Mouse (Mus musculus) ES-E14 (cell line): ENCODE measurements around the gene Pard3. TPM values are rescaled to one million over a fixed set of nuclear protein-coding genes. Genes with fewer than 3 reads are reported as not detected.

Experiments used
- DNase-seq: peaks from one replicate; pipeline ENCODE4 v3.0.0-alpha.2; 2013; ENCODE audit warnings: low read depth, low spot score
- H3K27ac ChIP-seq: 2 replicates; pipeline ENCODE4 v1.5.1; 2012; ENCODE audit warnings: low read depth, mild to moderate bottlenecking, low read length, moderate library complexity, mixed read lengths; ENCODE audit not compliant: poor library complexity, insufficient read depth, severe bottlenecking
- H3K36me3 ChIP-seq: 2 replicates; pipeline ENCODE4 v1.6.1; 2012; ENCODE audit warnings: mild to moderate bottlenecking, low read length, moderate library complexity, mixed read lengths; ENCODE audit not compliant: control insufficient read depth, poor library complexity, insufficient read depth, severe bottlenecking
- H3K4me1 ChIP-seq, 2 experiments: fragments of 150-350 bp in 1 of 2; sonication (generic) in 1 of 2; 2 replicates each; pipeline ENCODE4 v1.6.1; 2012; ENCODE audit warnings: low read length in 2 of 2, mild to moderate bottlenecking in 1 of 2, mixed read lengths in 1 of 2; ENCODE audit not compliant: control insufficient read depth in 2 of 2, insufficient read depth in 2 of 2, poor library complexity in 1 of 2
- H3K4me3 ChIP-seq, 2 experiments: fragments of 150-350 bp in 1 of 2; sonication (generic) in 1 of 2; 2 replicates each; pipeline ENCODE4 v1.5.1; 2012; ENCODE audit warnings: low read length in 2 of 2, low read depth in 1 of 2, mild to moderate bottlenecking in 1 of 2, mixed read lengths in 1 of 2; ENCODE audit not compliant: insufficient read depth in 1 of 2, poor library complexity in 1 of 2, severe bottlenecking in 1 of 2
- H3K9ac ChIP-seq: 2 replicates; pipeline ENCODE4 v1.6.1; 2012; ENCODE audit warnings: low read depth, mild to moderate bottlenecking, low read length, mixed read lengths; ENCODE audit not compliant: poor library complexity, insufficient read depth, severe bottlenecking
- H3K9me3 ChIP-seq: fragments of 150-350 bp; sonication (generic); 2 replicates; pipeline ENCODE4 v1.6.1; 2012; ENCODE audit warnings: low read depth, mild to moderate bottlenecking, low read length; ENCODE audit not compliant: control insufficient read depth, insufficient read depth
- CHD2 ChIP-seq: IDR thresholded peaks from 2 replicates; pipeline ENCODE4 v1.6.1; 2014; ENCODE audit warnings: mild to moderate bottlenecking, low read depth, low read length, inconsistent platforms
- HCFC1 ChIP-seq: IDR thresholded peaks from 2 replicates; pipeline ENCODE4 v1.6.1; 2012; ENCODE audit warnings: low read length, inconsistent platforms, borderline replicate concordance; ENCODE audit not compliant: insufficient read depth
- MAFK ChIP-seq: IDR thresholded peaks from 2 replicates; pipeline ENCODE4 v1.6.1; 2014; ENCODE audit warnings: mild to moderate bottlenecking, low read depth, low read length, inconsistent platforms; ENCODE audit not compliant: insufficient read depth
- ZC3H11A ChIP-seq: IDR thresholded peaks from 2 replicates; pipeline ENCODE4 v1.6.1; 2012; ENCODE audit warnings: low read depth, mild to moderate bottlenecking, inconsistent platforms, low read length, borderline replicate concordance
- ZNF384 ChIP-seq: IDR thresholded peaks from 2 replicates; pipeline ENCODE4 v1.6.1; 2012; ENCODE audit warnings: low read depth, low read length, inconsistent platforms
- in situ Hi-C, 2 experiments: fragments of 600-800 bp; cut with MboI; formaldehyde crosslinking; loops; one replicate each; pipeline ENCODE4 v1.15.1; 2025; ENCODE audit warnings: low sequenced_read_pairs in 2 of 2, inconsistent platforms in 1 of 2; ENCODE audit not compliant: unreplicated experiment in 2 of 2
- total RNA-seq: library from RNA; depleted of rRNA; stranded (reverse); fragments of 300-350 nt; gene quantifications from 2 replicates; pipeline ENCODE4 v1.2.3, GENCODE M21; 2012

The Pard3 gene
- total RNA-seq, 1 experiment: 30.2 TPM

DNA sequence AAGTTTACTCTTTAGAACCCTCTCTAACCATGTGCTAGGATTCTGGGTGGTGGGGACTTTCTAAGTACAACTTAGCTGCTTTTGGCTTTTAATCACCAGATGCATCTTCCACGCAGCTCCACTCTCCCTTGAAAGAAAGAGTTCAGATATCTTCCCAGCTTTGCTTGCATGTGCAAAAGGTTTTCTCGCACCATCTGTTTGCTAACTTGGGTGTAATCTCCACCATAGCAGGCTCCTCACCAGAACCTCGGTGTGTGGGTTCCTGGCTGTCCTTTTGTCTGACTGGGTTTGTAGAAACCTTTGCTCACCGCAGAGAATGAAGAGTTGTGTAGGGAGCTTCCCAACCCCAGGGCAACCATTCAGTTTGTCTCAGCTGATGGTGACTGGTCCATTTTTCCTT, 462.0 kb downstream of the Pard3 start:
- H3K9ac ChIP-seq: no peak overlapping the region
- H3K4me3 ChIP-seq: no peak overlapping the region
- H3K27ac ChIP-seq: no peak overlapping the region
- no peak for TF ChIP-seq CHD2
- no peak for TF ChIP-seq ZNF384
- TF ChIP-seq ZC3H11A: no peak
- no peak for TF ChIP-seq HCFC1
- H3K9me3 ChIP-seq: no peaks in the 10 kb centered on the region
- DNase-seq: no peak
- H3K36me3 ChIP-seq: no peaks in the 10 kb centered on the region
- no peaks in the 10 kb centered on the region for H3K4me1 ChIP-seq
- in situ Hi-C loops: no loop called here

DNA sequence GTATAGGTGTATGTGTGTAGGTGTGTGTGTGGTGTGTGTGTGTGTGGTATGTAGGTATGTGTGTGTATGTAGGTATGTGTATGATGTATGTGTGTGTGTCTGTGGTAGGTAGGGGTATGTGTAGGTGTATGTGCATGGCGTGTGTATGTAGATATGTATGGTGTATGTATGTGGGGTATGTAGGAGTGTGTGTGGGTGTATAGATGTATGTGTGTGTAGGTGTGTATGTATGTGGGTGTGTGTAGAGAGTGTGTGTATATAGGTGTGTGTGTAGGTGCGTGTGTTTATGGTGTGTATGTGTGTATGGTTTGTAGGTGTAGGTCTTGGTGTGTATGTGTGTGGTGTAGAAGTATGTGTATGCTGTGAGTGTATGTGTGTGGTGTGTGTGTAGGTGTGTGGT, 464.6 kb downstream of the Pard3 start:
- Histone ChIP-seq H3K27ac (no peak overlapping the region), H3K4me3 (no peak overlapping the region), H3K9me3 (no peaks in the 10 kb centered on the region), H3K4me1 (no peaks in the 10 kb centered on the region), H3K9ac (no peak overlapping the region), H3K36me3 (no peaks in the 10 kb centered on the region)
- in situ Hi-C loops: no loop called here
- no peak for TF ChIP-seq CHD2
- no peak for TF ChIP-seq HCFC1
- TF ChIP-seq MAFK: no peak
- DNase-seq: no peak

GRCm38 (mm10) chr8:127529746-127530145, 466.1 kb downstream of the Pard3 start:
- TF ChIP-seq MAFK (no peak), CHD2 (no peak), ZC3H11A (no peak), ZNF384 (no peak), HCFC1 (no peak)
- no peak overlapping the region for H3K4me3 ChIP-seq
- H3K27ac ChIP-seq: no peak overlapping the region
- H3K36me3 ChIP-seq: no peaks in the 10 kb centered on the region
- no peak for DNase-seq
- H3K4me1 ChIP-seq: no peaks in the 10 kb centered on the region
- H3K9me3 ChIP-seq: no peaks in the 10 kb centered on the region
- H3K9ac ChIP-seq: no peak overlapping the region
- in situ Hi-C loops: no loop called here

DNA sequence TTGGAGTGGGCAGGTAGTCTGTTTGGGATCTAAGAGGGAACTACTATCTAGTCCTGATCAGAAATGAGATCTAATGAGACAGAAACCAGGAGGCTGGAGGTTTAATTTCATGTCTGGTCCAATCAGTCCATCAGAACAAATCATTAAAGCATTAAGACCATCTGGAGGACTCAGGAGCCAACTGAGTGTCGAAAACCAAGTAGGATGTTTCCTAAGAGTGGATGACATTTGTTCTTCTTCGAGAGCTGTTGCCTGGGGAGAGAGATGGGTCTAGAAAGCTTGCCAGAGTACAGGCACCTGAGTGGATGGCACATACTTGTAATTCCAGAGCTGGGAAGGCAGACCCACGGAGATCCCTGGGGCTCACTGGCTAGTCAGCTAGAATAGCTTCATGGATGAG, 468.2 kb downstream of the Pard3 start:
- no peak overlapping the region for H3K4me3 ChIP-seq
- no peak for TF ChIP-seq HCFC1
- no peak for TF ChIP-seq ZC3H11A
- no peak for TF ChIP-seq MAFK
- no peak for TF ChIP-seq CHD2
- no peak for TF ChIP-seq ZNF384
- H3K36me3 ChIP-seq: no peaks in the 10 kb centered on the region
- no peaks in the 10 kb centered on the region for H3K4me1 ChIP-seq
- no peak overlapping the region for H3K27ac ChIP-seq
- no peaks in the 10 kb centered on the region for H3K9me3 ChIP-seq
- DNase-seq: no peak
- in situ Hi-C loops: no loop called here
- H3K9ac ChIP-seq: no peak overlapping the region

DNA sequence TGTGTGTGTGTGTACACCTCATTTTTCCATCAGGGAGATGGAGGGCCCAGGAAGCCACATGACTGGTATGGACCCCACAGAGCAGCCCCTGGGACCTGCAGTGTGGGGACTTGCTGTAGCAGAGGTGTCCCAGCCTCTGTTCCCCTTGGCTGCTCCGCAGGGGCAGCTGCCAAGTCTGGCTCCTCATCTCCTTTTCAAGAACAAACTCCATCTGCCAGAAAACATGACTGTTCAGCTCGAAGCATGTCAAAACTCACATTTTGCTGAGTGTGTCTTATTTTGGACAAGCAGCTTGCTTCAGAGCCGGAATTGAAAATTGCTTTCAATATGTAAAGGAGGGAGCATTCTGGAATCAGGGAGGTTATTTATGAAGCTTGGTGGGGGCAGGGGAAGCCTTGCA, 471.1 kb downstream of the Pard3 start:
- TF ChIP-seq HCFC1 (no peak), CHD2 (no peak), ZC3H11A (no peak), MAFK (no peak), ZNF384 (no peak)
- DNase-seq: no peak
- in situ Hi-C loops: no loop called here
- H3K4me3 ChIP-seq: no peak overlapping the region
- no peaks in the 10 kb centered on the region for H3K4me1 ChIP-seq
- no peak overlapping the region for H3K9ac ChIP-seq
- no peak overlapping the region for H3K27ac ChIP-seq
- no peaks in the 10 kb centered on the region for H3K9me3 ChIP-seq
- H3K36me3 ChIP-seq: no peaks in the 10 kb centered on the region
